Mouse (Mus musculus): ENCODE results near the gene Stk40. TPM values are rescaled to one million over a fixed set of nuclear protein-coding genes. Genes with fewer than 3 reads are reported as not detected.
"Not testable (repeated sequence)": the region's sequence is repeated elsewhere in the genome, so short reads cannot be mapped to it uniquely, and the experiment has no call there.

Gene Stk40
- polyA plus RNA-seq, 1 experiment from 2014 or later = 35.1 TPM

GRCm38 (mm10) chr4:126083021-126083420, 20.7 kb upstream of the Stk40 start:
- no peak for ATAC-seq (ENCODE audit: low FRiP score)
- Histone ChIP-seq H3K9ac (no peak overlapping the region), H3K4me3 (no peak overlapping the region), H3K27ac (no peak overlapping the region), H3K36me3 (peaks cover 47% of the 10 kb centered on the region), H3K4me2 (no peak overlapping the region), H3K9me3 (no peaks in the 10 kb centered on the region), H3K4me1 (replicated peaks) (no peaks in the 10 kb centered on the region; the same call in 1 of the 2 replicates), H3K27me3 (no peaks in the 10 kb centered on the region)
- WGBS = 95% methylated on average over 9 of the region's 9 CpGs

GRCm38 (mm10) chr4:126084382-126084781, 19.4 kb upstream of the Stk40 start:
- Histone ChIP-seq H3K27ac (no peak overlapping the region), H3K27me3 (no peaks in the 10 kb centered on the region), H3K4me3 (no peak overlapping the region), H3K4me2 (no peak overlapping the region), H3K9me3 (no peaks in the 10 kb centered on the region), H3K9ac (no peak overlapping the region), H3K4me1 (replicated peaks) (no peaks in the 10 kb centered on the region; the same call in 1 of the 2 replicates), H3K36me3 (peaks cover 57% of the 10 kb centered on the region)
- ATAC-seq (ENCODE audit: low FRiP score) = no peak
- WGBS = 69% methylated on average over 8 of the region's 8 CpGs

- no peak overlapping the region for H3K4me3 ChIP-seq
- WGBS = 37% methylated on average over 7 of the region's 7 CpGs
- no peaks in the 10 kb centered on the region; the same call in 1 of the 2 replicates for H3K4me1 ChIP-seq (replicated peaks)
- H3K9ac ChIP-seq = 0 out of 2 replicates have a peak overlapping the region, but pooled peaks have one; percentile 29
- peak; percentile 72; the same call in 1 of the 2 replicates for ATAC-seq (ENCODE audit: low FRiP score)
- H3K4me2 ChIP-seq = no peak overlapping the region
- no peaks in the 10 kb centered on the region for H3K27me3 ChIP-seq
- peak overlapping the region; percentile 58 for H3K27ac ChIP-seq
- no peaks in the 10 kb centered on the region for H3K9me3 ChIP-seq
- peaks cover 53% of the 10 kb centered on the region for H3K36me3 ChIP-seq
Observed at GRCm38 (mm10) chr4:126085996-126086576, 17.7 kb upstream of the Stk40 start.

- no peak overlapping the region for H3K4me2 ChIP-seq
- ATAC-seq (ENCODE audit: low FRiP score) = no peak
- H3K9me3 ChIP-seq = no peaks in the 10 kb centered on the region
- H3K4me1 ChIP-seq (replicated peaks) = no peaks in the 10 kb centered on the region; the same call in 1 of the 2 replicates
- no peak overlapping the region for H3K4me3 ChIP-seq
- H3K9ac ChIP-seq = no peak overlapping the region
- H3K27ac ChIP-seq = no peak overlapping the region
- no peaks in the 10 kb centered on the region for H3K27me3 ChIP-seq
- H3K36me3 ChIP-seq = peaks cover 21% of the 10 kb centered on the region
- WGBS = 81% methylated on average over 7 of the region's 7 CpGs
Observed at GRCm38 (mm10) chr4:126090101-126090847, 13.5 kb upstream of the Stk40 start.

- H3K4me3 ChIP-seq = no peak overlapping the region
- 82% methylated on average over 4 of the region's 4 CpGs for WGBS
Observed at GRCm38 (mm10) chr4:126090848-126091124, 13.0 kb upstream of the Stk40 start.

GRCm38 (mm10) chr4:126091873-126092272, 11.9 kb upstream of the Stk40 start:
- no peak overlapping the region for H3K4me3 ChIP-seq
- no peak overlapping the region for H3K27ac ChIP-seq
- H3K9me3 ChIP-seq = no peaks in the 10 kb centered on the region
- H3K27me3 ChIP-seq = no peaks in the 10 kb centered on the region
- 84% methylated on average over 8 of the region's 8 CpGs for WGBS
- peaks cover 2% of the 10 kb centered on the region for H3K4me1 ChIP-seq (replicated peaks)
- ATAC-seq (ENCODE audit: low FRiP score) = no peak
- no peak overlapping the region for H3K9ac ChIP-seq
- no peak overlapping the region for H3K4me2 ChIP-seq
- peaks cover 21% of the 10 kb centered on the region for H3K36me3 ChIP-seq

More at GRCm38 (mm10) chr4:126090848-126091124, 13.0 kb upstream of the Stk40 start:
- Histone ChIP-seq H3K4me1 (replicated peaks) (no peaks in the 10 kb centered on the region; the same call in 1 of the 2 replicates), H3K27me3 (no peaks in the 10 kb centered on the region), H3K9me3 (no peaks in the 10 kb centered on the region), H3K36me3 (peaks cover 21% of the 10 kb centered on the region), H3K27ac (no peak overlapping the region), H3K4me2 (no peak overlapping the region), H3K9ac (no peak overlapping the region)
- no peak for ATAC-seq (ENCODE audit: low FRiP score)

GRCm38 (mm10) chr4:126095622-126096430, 7.9 kb upstream of the Stk40 start:
- H3K27ac ChIP-seq = peak overlapping the region; percentile 88
- H3K27me3 ChIP-seq, H3K9ac ChIP-seq, H3K4me3 ChIP-seq, H3K9me3 ChIP-seq, H3K36me3 ChIP-seq: not testable (repeated sequence)
- peak overlapping the region; percentile 62 for H3K4me2 ChIP-seq
- 0 out of 2 replicates have a peak, but pooled peaks have one; percentile 9 for ATAC-seq (ENCODE audit: low FRiP score)
- peaks cover 23% of the 10 kb centered on the region for H3K4me1 ChIP-seq (replicated peaks)
- WGBS = 61% methylated on average over 14 of the region's 14 CpGs

GRCm38 (mm10) chr4:126096464-126097111, 7.2 kb upstream of the Stk40 start, which contains the start of gene Lsm10:
TSS of gene Lsm10 (plus strand) at chr4:126096623.
- Histone ChIP-seq H3K9me3 (no peaks in the 10 kb centered on the region), H3K27me3 (no peaks in the 10 kb centered on the region), H3K36me3 (peaks cover 7% of the 10 kb centered on the region; the same call in 1 of the 2 replicates), H3K4me2 (peak within 1 kb of the TSS; percentile 62), H3K4me1 (replicated peaks) (peaks cover 23% of the 10 kb centered on the region), H3K27ac (peak within 1 kb of the TSS; percentile 88), H3K9ac (peak within 1 kb of the TSS; percentile 79), H3K4me3 (peak within 1 kb of the TSS; percentile 60)
- ATAC-seq (ENCODE audit: low FRiP score) = peak; percentile 98
- WGBS = 4% methylated on average over 37 of the region's 37 CpGs

- Histone ChIP-seq H3K4me2 (no peak overlapping the region), H3K4me1 (replicated peaks) (peaks cover 32% of the 10 kb centered on the region), H3K4me3 (no peak overlapping the region), H3K36me3 (peaks cover 7% of the 10 kb centered on the region; the same call in 1 of the 2 replicates), H3K9ac (no peak overlapping the region), H3K27me3 (no peaks in the 10 kb centered on the region), H3K27ac (no peak overlapping the region), H3K9me3 (no peaks in the 10 kb centered on the region)
- ATAC-seq (ENCODE audit: low FRiP score) = no peak
- WGBS = 94% methylated on average over 20 of the region's 20 CpGs
Observed at GRCm38 (mm10) chr4:126097711-126098253, 6.0 kb upstream of the Stk40 start.

GRCm38 (mm10) chr4:126099365-126099764, 4.4 kb upstream of the Stk40 start:
- 97% methylated on average over 3 of the region's 3 CpGs for WGBS

GRCm38 (mm10) chr4:126100764-126101163, 3.0 kb upstream of the Stk40 start:
- ATAC-seq (ENCODE audit: low FRiP score) = no peak
- no peak overlapping the region for H3K4me3 ChIP-seq
- WGBS = 94% methylated on average over 3 of the region's 3 CpGs

More at GRCm38 (mm10) chr4:126099365-126099764, 4.4 kb upstream of the Stk40 start:
- H3K27ac ChIP-seq = no peak overlapping the region
- H3K4me2 ChIP-seq = no peak overlapping the region
- no peaks in the 10 kb centered on the region for H3K9me3 ChIP-seq
- H3K36me3 ChIP-seq = peaks cover 7% of the 10 kb centered on the region; the same call in 1 of the 2 replicates
- ATAC-seq (ENCODE audit: low FRiP score) = no peak
- H3K9ac ChIP-seq = no peak overlapping the region
- no peak overlapping the region for H3K4me3 ChIP-seq
- H3K27me3 ChIP-seq = no peaks in the 10 kb centered on the region
- H3K4me1 ChIP-seq (replicated peaks) = peaks cover 39% of the 10 kb centered on the region

More at GRCm38 (mm10) chr4:126100764-126101163, 3.0 kb upstream of the Stk40 start:
- H3K4me2 ChIP-seq = no peak overlapping the region
- no peak overlapping the region for H3K9ac ChIP-seq
- H3K27me3 ChIP-seq = no peaks in the 10 kb centered on the region
- no peaks in the 10 kb centered on the region for H3K9me3 ChIP-seq
- H3K27ac ChIP-seq = no peak overlapping the region
- H3K4me1 ChIP-seq (replicated peaks) = peaks cover 53% of the 10 kb centered on the region
- H3K36me3 ChIP-seq = peaks cover 7% of the 10 kb centered on the region; the same call in 1 of the 2 replicates
